Mouse (Mus musculus) heart, postnatal 4 days (tissue): ENCODE results near the gene Prkch. TPM values are rescaled to one million over a fixed set of nuclear protein-coding genes. Genes with fewer than 3 reads are reported as not detected.
"Not testable (repeated sequence)": the region's sequence is repeated elsewhere in the genome, so short reads cannot be mapped to it uniquely, and the experiment has no call there.

Source experiments
- DNase-seq: peaks from one replicate; pipeline ENCODE4 v3.0.0; 2021
- total RNA-seq, 2 experiments: library from RNA; stranded (reverse); gene quantifications; 2 replicates each; pipeline ENCODE4 v1.2.3; 2021

Gene Prkch
- 10 to 100 TPM; 22.6 to 23.1 TPM for total RNA-seq

DNA sequence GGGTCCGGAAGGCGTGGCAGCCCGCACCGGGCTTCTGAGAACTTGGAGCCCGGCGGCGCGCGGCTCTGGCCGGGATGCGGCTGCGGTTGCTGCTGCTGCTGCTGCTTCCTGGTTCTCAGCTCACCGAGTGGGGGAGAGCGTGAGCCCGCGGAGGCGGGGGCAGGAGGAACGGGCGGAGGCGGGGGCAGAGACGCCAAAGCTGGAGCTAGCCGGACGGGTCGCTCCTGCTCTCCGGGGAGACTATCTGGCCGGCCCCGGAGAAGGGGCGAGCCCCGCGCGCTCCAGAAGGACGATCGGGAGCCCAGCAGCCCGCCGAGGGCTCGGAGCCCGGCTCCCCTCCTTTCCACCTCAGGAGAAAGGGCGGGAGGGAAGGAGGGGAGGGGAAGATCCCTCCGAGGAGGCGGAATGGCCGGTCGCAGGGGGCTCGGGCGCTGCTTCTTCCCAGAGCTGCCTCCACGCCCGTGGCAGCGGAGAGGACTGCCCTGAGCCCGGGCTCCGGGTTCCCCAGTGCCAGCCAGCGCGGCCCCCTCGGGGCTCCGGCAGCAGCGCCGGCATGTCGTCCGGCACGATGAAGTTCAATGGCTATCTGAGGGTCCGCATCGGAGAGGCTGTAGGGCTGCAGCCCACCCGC is at the start of gene Prkch:
Gene Prkch, plus strand, starts transcription at position 187 of the 631 bp plus-strand sequence.
- peak; percentile 87 for DNase-seq

GRCm38 (mm10) chr12:73537499-73538138 is 47.0 kb upstream of the Prkch start:
- peak; percentile 17 for DNase-seq

DNA sequence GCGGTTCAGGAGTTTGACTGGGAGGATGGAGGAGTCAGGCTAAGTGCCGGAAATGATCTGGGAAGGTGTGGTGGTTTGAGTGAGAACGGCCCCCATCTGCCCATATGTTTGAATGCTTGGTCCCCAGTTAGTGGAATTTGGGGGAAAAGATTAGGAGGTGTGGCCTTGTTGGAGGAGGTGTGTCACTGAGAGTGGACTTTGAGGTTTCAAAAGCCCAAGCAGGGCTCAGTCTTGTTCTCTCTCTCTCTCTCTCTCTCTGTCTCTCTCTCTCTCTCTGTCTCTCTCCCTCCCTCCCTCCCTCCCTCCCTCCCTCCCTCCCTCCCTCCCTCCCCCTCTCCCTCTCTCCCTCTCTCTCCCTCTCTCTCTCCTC is 46.5 kb upstream of the Prkch start:
- DNase-seq: not testable (repeated sequence)

DNA sequence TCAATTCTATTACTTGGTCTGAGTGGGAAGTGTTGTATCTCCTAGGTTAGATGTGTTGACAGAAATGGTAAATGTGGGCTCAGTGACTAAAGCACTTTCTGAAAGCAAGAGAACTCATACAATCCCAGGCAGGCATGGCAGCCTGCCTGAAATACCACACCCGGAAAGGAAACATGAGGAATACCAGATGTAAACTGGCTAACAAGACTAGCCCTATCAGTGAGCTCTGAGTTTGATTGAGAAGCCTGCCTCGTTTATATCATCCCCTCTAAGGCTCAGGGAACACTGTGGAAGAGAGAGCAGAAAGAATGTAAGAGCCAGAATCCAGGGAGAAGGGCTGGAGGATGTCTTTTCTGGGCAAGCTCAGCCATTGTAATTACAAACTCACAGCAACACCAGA is 45.4 kb upstream of the Prkch start:
- DNase-seq: peak; percentile 18

DNA sequence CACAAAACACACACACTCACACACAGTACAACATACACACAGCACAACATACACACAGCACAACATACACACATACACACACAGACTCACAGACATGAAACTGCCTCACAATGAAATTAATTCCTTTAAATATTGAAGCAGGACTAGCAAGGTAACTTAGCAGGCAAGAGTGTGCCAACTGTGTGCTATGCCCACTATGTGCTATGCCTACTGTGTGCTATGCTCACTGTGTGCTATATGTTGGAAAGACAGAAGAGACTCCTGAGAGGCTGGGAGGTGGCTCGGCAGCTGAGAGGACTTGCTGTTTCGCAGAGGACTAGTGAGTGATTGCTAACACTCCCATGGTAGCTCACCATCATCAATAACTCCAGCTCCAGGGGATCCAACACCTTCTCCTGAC is 44.2 kb upstream of the Prkch start:
- no peak for DNase-seq

GRCm38 (mm10) chr12:73543191-73543590 is 41.4 kb upstream of the Prkch start:
- DNase-seq: no peak

- no peak for DNase-seq
Observed at GRCm38 (mm10) chr12:73544736-73545671, 39.6 kb upstream of the Prkch start.

DNA sequence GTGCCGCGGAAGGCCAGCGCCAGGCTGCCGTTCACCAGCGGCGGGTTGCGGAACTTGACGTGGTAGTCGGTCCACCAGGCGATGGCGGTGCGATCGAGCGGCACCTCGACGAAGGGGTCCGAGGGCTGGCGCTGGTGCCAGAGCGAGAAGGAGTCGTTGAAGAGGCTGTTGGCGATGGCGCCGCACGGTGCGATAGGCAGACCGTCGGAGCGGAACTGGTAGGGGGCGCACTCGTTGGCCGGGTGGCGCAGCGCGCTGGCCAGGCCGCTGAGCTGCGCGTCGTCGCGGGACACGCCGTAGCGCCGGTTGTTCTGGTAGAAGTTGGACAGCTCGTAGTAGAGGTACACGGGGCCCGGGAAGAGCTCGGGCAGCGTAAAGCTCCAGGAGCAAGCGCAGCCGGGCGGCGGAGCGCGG is 38.9 kb upstream of the Prkch start:
- peak; percentile 61 for DNase-seq

- no peak for DNase-seq
Observed at GRCm38 (mm10) chr12:73546086-73546711, 38.4 kb upstream of the Prkch start, which contains the start of gene Tmem30b. Tmem30b (minus strand) TSS chr12:73546392.

GRCm38 (mm10) chr12:73547646-73548045 is 37.0 kb upstream of the Prkch start:
- DNase-seq: no peak

DNA sequence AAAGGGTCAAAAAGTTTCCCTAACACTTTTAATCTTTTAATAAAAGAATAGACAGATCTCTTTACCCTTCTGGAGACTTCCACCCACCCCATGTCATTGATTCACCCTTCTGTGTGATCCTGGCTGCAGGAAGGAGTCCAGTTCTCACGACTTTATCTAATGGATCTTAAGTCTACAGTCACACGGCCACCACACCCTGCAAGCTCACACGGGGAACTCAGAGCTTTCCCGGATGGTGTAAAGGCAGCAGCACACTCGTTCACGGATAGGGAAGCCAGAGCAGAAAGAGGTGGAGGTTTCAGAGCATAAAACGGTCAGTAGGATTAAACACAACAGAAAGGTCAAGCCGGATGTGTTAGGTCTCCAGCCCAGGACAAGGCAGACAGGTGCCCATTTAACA is 36.3 kb upstream of the Prkch start:
- DNase-seq: no peak

- DNase-seq: peak; percentile 84
Observed at GRCm38 (mm10) chr12:73554155-73554554, 30.4 kb upstream of the Prkch start.

GRCm38 (mm10) chr12:73558525-73559195 is 25.9 kb upstream of the Prkch start:
- DNase-seq: no peak

GRCm38 (mm10) chr12:73560091-73560490 is 24.5 kb upstream of the Prkch start:
- DNase-seq: no peak

DNA sequence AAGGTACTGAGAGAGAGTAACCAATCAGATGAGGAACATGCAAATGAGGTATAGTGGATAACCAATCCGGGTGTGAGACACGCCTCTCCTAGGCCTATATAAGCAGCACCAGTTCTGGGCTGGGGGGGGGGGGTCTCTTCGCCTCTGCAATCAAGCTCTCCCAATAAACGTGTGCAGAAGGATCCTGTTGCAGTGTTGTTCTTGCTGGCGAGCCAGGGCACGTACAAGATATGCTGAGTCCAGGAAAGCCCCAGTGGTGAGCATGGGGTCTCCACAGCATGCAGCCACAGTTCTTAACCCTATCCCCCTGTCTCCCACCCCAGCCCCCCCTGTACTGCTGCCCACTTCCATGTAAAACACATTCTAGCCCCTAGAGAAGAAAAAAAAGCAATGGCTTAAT is 21.5 kb upstream of the Prkch start:
- DNase-seq: not testable (repeated sequence)

DNA sequence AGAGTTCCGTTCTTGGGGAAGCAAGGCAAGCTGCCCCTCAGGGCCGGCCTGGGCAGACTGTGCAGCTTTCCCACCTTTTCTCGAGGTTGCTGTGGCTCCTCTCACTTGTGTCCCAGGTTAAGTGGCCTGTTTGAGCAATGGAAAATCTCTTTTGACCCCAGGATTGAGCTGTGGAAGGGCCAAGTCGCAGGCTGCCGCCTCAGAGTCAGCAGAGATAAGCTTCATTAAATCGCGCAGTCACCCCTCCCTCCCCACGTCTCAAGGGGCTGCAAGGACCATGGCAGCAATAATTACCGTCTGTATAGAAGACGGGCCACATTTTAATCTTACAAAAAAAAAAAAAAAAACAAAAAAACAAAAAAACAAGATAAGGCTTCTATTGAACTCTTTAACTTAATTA is 20.4 kb upstream of the Prkch start:
- DNase-seq: no peak

DNA sequence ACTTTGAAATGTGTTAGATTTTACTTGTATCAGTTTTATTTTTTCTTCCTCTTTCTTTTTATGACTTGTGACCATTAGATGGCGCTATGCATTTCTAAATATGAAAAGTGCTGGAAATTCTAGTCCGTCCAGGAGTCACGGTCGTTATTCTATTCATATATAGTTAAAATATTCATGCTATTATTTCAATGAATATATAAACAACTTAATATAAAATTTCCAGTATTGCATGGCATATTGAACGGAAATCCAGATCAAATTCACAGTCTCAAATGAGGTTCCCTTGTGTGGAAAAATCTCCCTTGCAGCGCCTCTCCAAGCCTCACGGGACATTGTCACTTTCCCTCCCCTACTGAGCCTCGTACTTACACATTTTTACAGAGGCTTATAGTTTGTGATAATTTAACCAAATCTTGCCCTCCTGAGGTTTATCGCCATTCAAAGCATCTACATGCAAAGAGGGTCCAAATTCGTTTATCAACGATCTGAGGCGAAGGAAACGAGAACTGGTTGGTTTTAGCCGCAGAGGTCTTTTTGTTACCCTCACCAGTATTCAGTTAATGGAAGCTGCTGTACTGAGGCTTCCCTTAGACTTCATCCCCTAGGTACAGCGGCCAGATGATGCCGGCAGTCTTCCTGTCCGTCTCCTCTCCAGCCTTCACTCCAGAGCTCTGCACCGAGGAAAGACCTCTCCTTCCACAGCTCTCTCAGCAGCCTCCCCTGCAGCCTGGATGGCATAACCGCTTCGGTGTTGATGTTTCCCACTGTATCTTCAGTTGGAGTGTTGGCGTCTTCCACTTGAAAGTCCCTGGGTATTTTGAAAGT is 19.6 kb upstream of the Prkch start:
- DNase-seq: no peak

DNA sequence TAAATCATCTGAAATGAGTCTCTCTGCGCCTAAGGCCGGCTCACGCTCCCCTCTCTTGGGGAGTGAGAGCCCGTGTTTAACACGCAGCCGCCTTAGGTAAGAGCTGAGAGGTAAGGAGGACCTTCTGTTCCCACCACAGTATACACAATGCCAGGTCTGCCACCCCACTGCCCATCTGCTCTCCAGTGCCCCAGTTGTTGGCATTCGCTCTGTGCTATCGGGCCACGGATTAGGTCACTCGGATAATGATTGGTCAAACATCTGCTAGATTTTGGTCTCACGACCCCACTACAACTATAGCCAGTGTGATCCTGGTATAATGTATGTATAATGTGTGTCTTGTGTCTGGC is 19.0 kb upstream of the Prkch start:
- no peak for DNase-seq

GRCm38 (mm10) chr12:73574632-73575031 is 10.0 kb upstream of the Prkch start:
- DNase-seq: peak; percentile 29

- DNase-seq: no peak
Observed at GRCm38 (mm10) chr12:73578141-73578540, 6.5 kb upstream of the Prkch start.

GRCm38 (mm10) chr12:73580811-73581210 is 3.8 kb upstream of the Prkch start:
- no peak for DNase-seq
